Mouse (Mus musculus): ENCODE results near the gene Bicra. TPM values are rescaled to one million over a fixed set of nuclear protein-coding genes. Genes with fewer than 3 reads are reported as not detected.

The Bicra gene
- polyA plus RNA-seq, 1 experiment from 2014 or later = 1.8 TPM

DNA sequence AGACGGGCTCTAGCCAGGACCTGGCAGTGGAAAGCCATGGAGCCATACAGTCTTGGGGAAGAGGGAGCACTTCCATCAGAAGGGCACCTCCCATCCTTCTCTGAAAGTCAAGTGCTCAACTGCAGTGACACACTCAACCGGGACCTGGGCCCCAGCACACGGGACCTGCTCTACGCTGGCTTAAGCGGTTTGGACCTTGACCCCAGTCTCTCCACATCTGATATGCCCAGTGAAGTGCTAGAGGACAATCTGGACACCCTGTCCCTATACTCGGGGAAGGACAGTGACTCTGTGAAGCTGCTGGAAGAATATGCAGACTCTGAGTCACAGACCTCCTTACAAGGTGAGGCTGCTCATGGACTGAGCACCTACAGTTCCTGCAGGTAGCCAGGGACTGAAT, 24.2 kb upstream of the Bicra start:
- Histone ChIP-seq H3K4me2 (replicated peaks; ENCODE audit: low read depth) (no peak overlapping the region), H3K9ac (ENCODE audit: low read length) (no peak overlapping the region), H3K4me3 (ENCODE audit: low read depth, low read length) (no peak overlapping the region), H3K27me3 (ENCODE audit: control insufficient read depth, insufficient read depth, low read length) (no peaks in the 10 kb centered on the region), H3K27ac (replicated peaks) (no peak overlapping the region), H3K9me3 (ENCODE audit: control insufficient read depth, low read length) (no peaks in the 10 kb centered on the region), H3K4me1 (replicated peaks; ENCODE audit: control insufficient read depth, insufficient read depth) (no peaks in the 10 kb centered on the region), H3K36me3 (ENCODE audit: control insufficient read depth, insufficient read depth, low read length) (no peaks in the 10 kb centered on the region)
- DNase-seq (ENCODE audit: low spot score) = peak; percentile 18
- peak; percentile 80 for ATAC-seq (ENCODE audit: low FRiP score, low TSS enrichment)
- no peak for TF ChIP-seq CTCF (IDR thresholded peaks at IDR 0.05; ENCODE audit: low read depth)
- TF ChIP-seq EP300 (optimal IDR thresholded peaks at IDR 0.05) = no peak
- WGBS = 78% methylated on average over 6 of the region's 6 CpGs

DNA sequence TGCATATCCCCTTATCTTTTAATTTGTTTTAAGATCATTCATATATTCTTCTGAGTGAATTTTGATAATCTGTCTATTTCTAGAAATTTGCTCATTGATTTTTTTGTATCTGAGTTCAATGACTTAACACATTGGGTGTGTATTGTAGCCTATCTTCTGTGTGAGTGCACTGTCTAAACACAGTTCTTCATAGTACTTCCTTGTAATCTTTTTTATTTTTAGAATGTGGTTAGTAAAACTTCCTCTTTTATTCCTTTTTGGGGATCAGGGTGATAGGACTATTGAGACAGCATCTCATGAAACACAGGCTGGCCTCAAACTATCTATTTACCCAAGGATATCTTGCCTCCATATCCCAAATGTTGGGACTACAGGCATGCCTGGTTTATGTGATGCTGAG, 23.1 kb upstream of the Bicra start:
- no peaks in the 10 kb centered on the region for H3K4me1 ChIP-seq (replicated peaks; ENCODE audit: control insufficient read depth, insufficient read depth)
- H3K9ac ChIP-seq (ENCODE audit: low read length) = no peak overlapping the region
- DNase-seq (ENCODE audit: low spot score) = no peak
- H3K4me2 ChIP-seq (replicated peaks; ENCODE audit: low read depth) = no peak overlapping the region
- TF ChIP-seq EP300 (optimal IDR thresholded peaks at IDR 0.05) = no peak
- no peak overlapping the region for H3K27ac ChIP-seq (replicated peaks)
- no peak for ATAC-seq (ENCODE audit: low FRiP score, low TSS enrichment)
- no peak overlapping the region for H3K4me3 ChIP-seq (ENCODE audit: low read depth, low read length)
- H3K36me3 ChIP-seq (ENCODE audit: control insufficient read depth, insufficient read depth, low read length) = no peaks in the 10 kb centered on the region
- no peaks in the 10 kb centered on the region for H3K9me3 ChIP-seq (ENCODE audit: control insufficient read depth, low read length)
- H3K27me3 ChIP-seq (ENCODE audit: control insufficient read depth, insufficient read depth, low read length) = no peaks in the 10 kb centered on the region

DNA sequence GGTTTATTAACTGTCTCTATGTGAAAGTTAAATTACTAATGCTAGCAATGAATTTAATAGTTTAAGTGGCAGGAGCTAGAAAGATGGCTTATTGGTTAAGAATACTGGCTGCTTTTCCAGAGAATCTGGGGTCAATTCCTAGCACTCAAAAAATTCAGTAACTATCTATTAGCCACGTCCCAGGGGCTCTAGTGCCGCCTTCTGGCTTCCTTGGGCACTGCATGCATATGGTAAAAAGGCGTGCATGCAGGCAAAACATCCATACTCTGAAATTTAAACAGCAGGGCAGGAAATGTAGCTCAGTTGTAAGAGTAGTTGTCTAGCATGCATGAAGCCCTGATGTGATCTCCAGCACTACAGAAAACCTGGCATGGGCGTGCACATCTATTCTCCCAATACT, 15.8 kb upstream of the Bicra start:
- 34% methylated on average over 4 of the region's 4 CpGs for WGBS
- H3K4me1 ChIP-seq (replicated peaks; ENCODE audit: control insufficient read depth, insufficient read depth) = no peaks in the 10 kb centered on the region

DNA sequence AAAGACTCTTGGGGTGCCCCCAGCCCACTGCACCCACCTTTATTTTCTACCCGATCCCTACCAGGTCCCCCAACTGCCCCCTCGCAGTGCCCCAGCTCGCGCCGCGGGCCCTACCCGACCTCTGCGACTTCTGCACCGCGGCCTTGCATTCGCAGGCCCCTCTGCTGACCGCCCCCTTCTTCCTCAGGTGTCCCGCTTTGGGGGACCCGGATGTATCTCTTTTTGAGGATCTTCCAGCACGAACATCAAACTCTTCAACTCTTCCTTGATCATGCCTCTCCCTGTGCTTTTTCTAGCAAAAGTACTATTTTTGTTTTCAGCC, 14.3 kb upstream of the Bicra start:
- Histone ChIP-seq H3K36me3 (ENCODE audit: control insufficient read depth, insufficient read depth, low read length) (no peaks in the 10 kb centered on the region), H3K9me3 (ENCODE audit: control insufficient read depth, low read length) (no peaks in the 10 kb centered on the region), H3K4me2 (replicated peaks; ENCODE audit: low read depth) (no peak overlapping the region), H3K9ac (ENCODE audit: low read length) (no peak overlapping the region), H3K27me3 (ENCODE audit: control insufficient read depth, insufficient read depth, low read length) (no peaks in the 10 kb centered on the region), H3K4me3 (ENCODE audit: low read depth, low read length) (no peak overlapping the region), H3K27ac (replicated peaks) (no peak overlapping the region), H3K4me1 (replicated peaks; ENCODE audit: control insufficient read depth, insufficient read depth) (no peaks in the 10 kb centered on the region)
- 73% methylated on average over 15 of the region's 15 CpGs for WGBS
- no peak for ATAC-seq (ENCODE audit: low FRiP score, low TSS enrichment)
- no peak for TF ChIP-seq EP300 (optimal IDR thresholded peaks at IDR 0.05)
- no peak for TF ChIP-seq CTCF (IDR thresholded peaks at IDR 0.05; ENCODE audit: low read depth)
- DNase-seq (ENCODE audit: low spot score) = no peak

More for the DNA sequence above, 15.8 kb upstream of the Bicra start:
- H3K36me3 ChIP-seq (ENCODE audit: control insufficient read depth, insufficient read depth, low read length) = no peaks in the 10 kb centered on the region
- no peak overlapping the region for H3K9ac ChIP-seq (ENCODE audit: low read length)
- no peak overlapping the region for H3K27ac ChIP-seq (replicated peaks)
- no peak overlapping the region for H3K4me3 ChIP-seq (ENCODE audit: low read depth, low read length)
- TF ChIP-seq CTCF (IDR thresholded peaks at IDR 0.05; ENCODE audit: low read depth) (peak; percentile 56), EP300 (optimal IDR thresholded peaks at IDR 0.05) (no peak)
- no peaks in the 10 kb centered on the region for H3K9me3 ChIP-seq (ENCODE audit: control insufficient read depth, low read length)
- H3K4me2 ChIP-seq (replicated peaks; ENCODE audit: low read depth) = no peak overlapping the region
- ATAC-seq (ENCODE audit: low FRiP score, low TSS enrichment) (no peak), DNase-seq (ENCODE audit: low spot score) (no peak)
- no peaks in the 10 kb centered on the region for H3K27me3 ChIP-seq (ENCODE audit: control insufficient read depth, insufficient read depth, low read length)

DNA sequence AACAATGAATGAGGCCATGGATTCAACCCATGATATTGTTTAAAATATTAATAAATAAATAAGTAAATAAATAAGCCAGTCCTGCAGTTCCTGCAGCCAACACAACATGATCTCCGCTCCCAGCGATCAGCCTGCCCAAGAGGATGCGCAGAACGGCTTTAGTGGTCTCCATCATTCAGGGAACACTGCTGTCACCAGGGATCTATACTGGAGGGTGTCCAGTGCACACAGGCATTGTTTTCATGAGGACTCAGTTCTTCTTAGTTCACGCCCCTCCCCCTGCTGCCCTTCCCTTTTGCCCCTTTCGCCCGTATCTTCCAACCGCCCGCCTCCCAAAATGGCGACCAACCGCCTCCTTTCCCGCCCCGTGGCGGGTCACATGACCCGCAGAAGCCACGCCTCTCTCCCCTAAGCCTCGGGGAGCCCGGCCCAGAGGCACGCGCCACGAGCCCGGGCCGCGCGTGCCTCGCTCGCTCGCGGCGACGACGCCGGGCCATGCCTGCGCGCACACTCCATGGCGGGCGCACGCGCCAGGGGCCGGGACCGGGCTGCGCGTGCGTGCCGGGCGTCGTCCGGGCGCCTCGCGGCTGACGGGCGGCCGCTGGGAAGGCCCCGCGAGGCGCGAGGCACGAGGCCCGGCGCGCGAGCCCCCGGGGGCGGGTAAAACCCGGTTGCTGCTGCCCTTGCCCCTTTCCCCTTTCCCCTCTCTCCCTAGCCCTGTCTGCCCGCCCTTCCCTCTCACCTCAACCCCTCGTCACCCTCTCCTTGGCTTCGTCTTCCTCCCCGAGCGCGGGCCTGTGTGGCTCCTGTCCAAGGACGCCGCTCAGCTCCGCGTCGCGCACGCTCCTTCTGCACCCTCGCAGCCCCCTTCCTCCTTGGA, 13.7 kb upstream of the Bicra start, which contains the start of gene Zfp541:
Gene Zfp541 (plus strand): TSS at position 596 of the 880 bp plus-strand sequence.
- DNase-seq (ENCODE audit: low spot score) = no peak
- 46% methylated on average over 57 of the region's 80 CpGs for WGBS
- Histone ChIP-seq H3K27me3 (ENCODE audit: control insufficient read depth, insufficient read depth, low read length) (no peaks in the 10 kb centered on the region), H3K4me3 (ENCODE audit: low read depth, low read length) (0 out of 2 replicates have a peak within 1 kb of the TSS, but pooled peaks have one; percentile 6), H3K4me2 (replicated peaks; ENCODE audit: low read depth) (no peak within 1 kb of the TSS), H3K9me3 (ENCODE audit: control insufficient read depth, low read length) (no peaks in the 10 kb centered on the region), H3K4me1 (replicated peaks; ENCODE audit: control insufficient read depth, insufficient read depth) (no peaks in the 10 kb centered on the region), H3K36me3 (ENCODE audit: control insufficient read depth, insufficient read depth, low read length) (no peaks in the 10 kb centered on the region), H3K9ac (ENCODE audit: low read length) (no peak within 1 kb of the TSS), H3K27ac (replicated peaks) (no peak within 1 kb of the TSS)
- no peak for TF ChIP-seq EP300 (optimal IDR thresholded peaks at IDR 0.05)
- TF ChIP-seq CTCF (IDR thresholded peaks at IDR 0.05; ENCODE audit: low read depth) = no peak
- ATAC-seq (ENCODE audit: low FRiP score, low TSS enrichment) = no peak

DNA sequence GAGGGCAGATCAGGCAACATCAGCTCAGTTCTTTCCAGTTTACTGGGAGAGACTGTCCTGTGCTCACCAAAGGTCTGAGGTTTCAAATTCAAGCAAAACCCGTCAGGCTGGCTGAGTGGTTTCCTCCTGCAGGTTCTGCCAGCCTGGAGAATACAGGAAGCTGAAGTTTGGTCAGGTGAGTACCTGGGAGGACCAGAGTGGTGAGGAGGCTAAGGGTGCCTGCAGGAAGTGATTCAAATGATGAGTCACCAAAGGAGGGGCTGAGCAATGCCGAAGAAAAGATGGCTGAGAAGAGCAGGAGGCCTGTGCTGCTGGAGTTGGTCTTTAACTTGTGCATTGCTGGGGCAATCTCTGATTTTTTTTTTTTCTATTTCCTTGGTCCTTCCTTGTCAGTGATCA, 9.4 kb upstream of the Bicra start:
- Histone ChIP-seq H3K27me3 (ENCODE audit: control insufficient read depth, insufficient read depth, low read length) (no peaks in the 10 kb centered on the region), H3K4me2 (replicated peaks; ENCODE audit: low read depth) (no peak overlapping the region), H3K36me3 (ENCODE audit: control insufficient read depth, insufficient read depth, low read length) (no peaks in the 10 kb centered on the region), H3K4me1 (replicated peaks; ENCODE audit: control insufficient read depth, insufficient read depth) (no peaks in the 10 kb centered on the region), H3K9ac (ENCODE audit: low read length) (no peak overlapping the region), H3K4me3 (ENCODE audit: low read depth, low read length) (no peak overlapping the region), H3K9me3 (ENCODE audit: control insufficient read depth, low read length) (no peaks in the 10 kb centered on the region), H3K27ac (replicated peaks) (peak overlapping the region; percentile 78)
- DNase-seq (ENCODE audit: low spot score) (peak; percentile 66), ATAC-seq (ENCODE audit: low FRiP score, low TSS enrichment) (peak; percentile 82)
- 17% methylated on average over 2 of the region's 2 CpGs for WGBS
- TF ChIP-seq EP300 (optimal IDR thresholded peaks at IDR 0.05) (peak; percentile 70), CTCF (IDR thresholded peaks at IDR 0.05; ENCODE audit: low read depth) (no peak)
